Mouse (Mus musculus) forebrain, embryonic 16.5 days (tissue): ENCODE results near the gene Mettl1. TPM values are rescaled to one million over a fixed set of nuclear protein-coding genes. Genes with fewer than 3 reads are reported as not detected.
A peak's percentile ranks its signal among the peaks of the same experiment; 100 is the strongest.
"Not testable (repeated sequence)": the region's sequence is repeated elsewhere in the genome, so short reads cannot be mapped to it uniquely, and the experiment has no call there.

Experiments
- ATAC-seq: fragments of 200-750 bp; cut with Nextera tagmentation; 2 replicates; pipeline ENCODE4 v1.8.0; 2017; ENCODE audit warnings: mild to moderate bottlenecking, moderate library complexity
- H3K27ac ChIP-seq: fragments of 300-500 bp; sonication (generic); 2 replicates; pipeline ENCODE4 v1.5.1; 2014; ENCODE audit warnings: low read length, control low read depth
- H3K27me3 ChIP-seq: fragments of 300-500 bp; sonication (generic); replicated peaks from 2 replicates; pipeline ENCODE4 v1.6.1; 2014; ENCODE audit warnings: low read length; ENCODE audit not compliant: control insufficient read depth, insufficient read depth
- H3K36me3 ChIP-seq: fragments of 300-500 bp; sonication (generic); 2 replicates; pipeline ENCODE4 v1.6.1; 2014; ENCODE audit not compliant: control insufficient read depth, insufficient read depth
- H3K4me1 ChIP-seq: fragments of 300-500 bp; sonication (generic); replicated peaks from 2 replicates; pipeline ENCODE4 v1.6.1; 2014; ENCODE audit warnings: low read length; ENCODE audit not compliant: control insufficient read depth, insufficient read depth
- H3K4me2 ChIP-seq: fragments of 300-500 bp; sonication (generic); 2 replicates; pipeline ENCODE4 v1.6.1; 2014; ENCODE audit warnings: mild to moderate bottlenecking, low read length, control low read depth
- H3K4me3 ChIP-seq: fragments of 300-500 bp; sonication (generic); replicated peaks from 2 replicates; pipeline ENCODE4 v1.5.1; 2014; ENCODE audit warnings: mild to moderate bottlenecking, low read length, control low read depth
- H3K9ac ChIP-seq: fragments of 300-500 bp; sonication (generic); replicated peaks from 2 replicates; pipeline ENCODE4 v1.6.1; 2014; ENCODE audit warnings: low read depth, low read length, control low read depth
- H3K9me3 ChIP-seq: fragments of 300-500 bp; sonication (generic); 2 replicates; pipeline ENCODE4 v1.6.1; 2016; ENCODE audit warnings: low read length; ENCODE audit not compliant: control insufficient read depth
- WGBS: fragments of 180-500 bp; shearing (Covaris S2); extraction: QIAGEN DNeasy Blood & Tissue Kit; methylation state at CpG from one replicate; pipeline ENCODE4 v1.1.7; 2014; 5-methylcytosine and 5-hydroxymethylcytosine counted together
- polyA plus RNA-seq: library from polyadenylated mRNA; unstranded; fragments of >200 nt; fragmentation: Nextera tagmentation; extraction: Ambion mirVana; gene quantifications from 2 replicates; pipeline ENCODE4 v1.2.1, GENCODE M21; 2015

Mettl1 gene
- polyA plus RNA-seq, 1 experiment from 2014 or later: 23.0 TPM

DNA sequence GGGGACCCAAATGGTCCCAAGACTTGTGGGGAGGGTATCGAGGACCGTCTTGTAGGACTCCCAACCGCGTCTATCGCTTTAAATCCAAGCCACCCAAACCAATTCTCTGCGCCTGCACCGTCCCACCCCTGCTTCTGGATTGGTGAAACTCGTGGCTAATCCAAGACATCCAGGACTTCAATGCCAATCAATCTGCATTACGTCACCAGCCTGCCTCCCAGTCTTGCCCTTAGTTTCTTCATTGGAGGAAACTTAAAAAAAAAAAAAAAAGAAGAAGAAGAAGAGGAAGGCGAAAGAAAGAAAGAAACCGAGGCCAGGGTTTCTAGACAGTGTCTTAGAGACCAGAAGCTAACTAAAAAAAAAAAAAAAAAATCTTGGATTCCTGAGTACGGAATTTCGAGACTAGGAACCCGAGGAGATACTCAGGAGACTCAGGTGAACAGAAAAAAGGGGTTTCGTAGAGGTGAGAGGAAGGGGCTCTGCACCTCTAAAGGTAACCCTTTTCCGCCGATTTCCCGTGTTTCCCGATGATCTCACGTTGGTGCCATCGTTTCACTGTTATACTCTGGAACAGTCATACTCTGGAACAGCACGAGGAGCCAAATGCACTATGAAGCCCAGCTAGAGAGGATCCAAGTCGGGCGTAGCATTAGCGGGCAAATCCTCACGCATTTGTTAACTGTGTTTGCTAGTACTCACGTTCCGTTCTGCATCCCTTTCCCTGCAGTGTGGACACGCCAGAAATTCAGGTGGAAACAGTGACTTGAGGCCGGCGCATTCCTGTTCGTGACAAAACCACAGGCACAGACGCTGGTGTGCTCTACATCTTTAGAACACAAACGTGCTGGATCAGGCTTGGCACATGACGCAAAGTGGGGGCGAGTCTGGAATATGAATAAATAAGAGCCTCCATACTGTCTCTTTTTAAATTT is 29.2 kb downstream of the Mettl1 start, which contains the start of gene Tspan31:
Gene Tspan31, minus strand, starts transcription at position 75 of the 932 bp plus-strand sequence.
- Histone ChIP-seq H3K36me3 (peaks cover 29% of the 10 kb centered on the region), H3K4me2 (peak within 1 kb of the TSS; percentile 99), H3K27ac (peak within 1 kb of the TSS; percentile 93), H3K9ac (peak within 1 kb of the TSS; percentile 69), H3K4me3 (peak within 1 kb of the TSS; percentile 82), H3K27me3 (no peaks in the 10 kb centered on the region), H3K4me1 (peaks cover 25% of the 10 kb centered on the region), H3K9me3 (no peaks in the 10 kb centered on the region)
- ATAC-seq: peak; percentile 94
- WGBS: 1% methylated on average over 36 of the region's 36 CpGs

DNA sequence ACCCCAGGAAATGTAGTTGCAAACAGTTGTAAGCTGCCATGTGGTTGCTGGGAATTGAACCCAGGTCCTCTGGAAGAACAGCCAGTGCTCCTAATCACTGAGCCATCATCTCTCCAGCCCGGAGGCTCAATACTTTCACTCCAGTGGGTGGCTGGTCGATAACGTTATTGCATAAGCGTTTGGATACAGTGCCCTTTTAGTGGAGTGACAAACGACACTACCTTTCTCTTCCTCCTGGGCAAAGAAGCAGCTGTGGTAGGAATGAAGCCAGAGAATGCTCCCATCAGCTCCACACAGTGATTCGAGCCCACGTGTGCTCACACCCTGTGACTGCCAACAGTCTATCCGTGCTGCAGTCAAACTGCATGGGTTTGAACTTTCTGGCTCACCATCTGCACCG is 30.0 kb downstream of the Mettl1 start:
- Histone ChIP-seq H3K27ac (no peak overlapping the region; the same call in none of the 2 replicates), H3K9me3 (no peaks in the 10 kb centered on the region), H3K4me1 (peaks cover 25% of the 10 kb centered on the region), H3K4me3 (peak overlapping the region; percentile 82), H3K27me3 (no peaks in the 10 kb centered on the region), H3K9ac (peak overlapping the region; percentile 69), H3K4me2 (peak overlapping the region; percentile 99), H3K36me3 (peaks cover 22% of the 10 kb centered on the region)
- no peak for ATAC-seq
- 74% methylated on average over 9 of the region's 9 CpGs for WGBS

DNA sequence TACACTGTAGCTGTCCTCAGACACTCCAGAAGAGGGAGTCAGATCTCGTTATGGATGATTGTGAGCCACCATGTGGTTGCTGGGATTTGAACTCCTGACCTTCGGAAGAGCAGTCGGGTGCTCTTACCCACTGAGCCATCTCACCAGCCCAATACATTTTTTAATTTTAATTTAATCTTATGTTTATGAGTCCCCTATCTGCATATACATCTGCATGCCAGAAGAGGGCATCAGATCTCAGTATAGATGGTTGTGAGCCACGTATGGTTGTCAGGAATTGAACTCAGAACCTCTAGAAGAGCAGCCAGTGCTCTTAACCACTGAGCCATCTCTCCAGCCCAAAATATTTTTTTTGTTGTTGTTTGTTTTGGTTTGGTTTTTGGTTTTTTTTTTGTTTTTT is 31.1 kb downstream of the Mettl1 start:
- not testable (repeated sequence) for H3K9me3 ChIP-seq, H3K9ac ChIP-seq, H3K4me3 ChIP-seq, H3K27me3 ChIP-seq, H3K4me2 ChIP-seq, H3K27ac ChIP-seq, ATAC-seq
- Histone ChIP-seq H3K36me3 (peaks cover 13% of the 10 kb centered on the region), H3K4me1 (peaks cover 25% of the 10 kb centered on the region)
- WGBS: 81% methylated on average over 4 of the region's 4 CpGs

DNA sequence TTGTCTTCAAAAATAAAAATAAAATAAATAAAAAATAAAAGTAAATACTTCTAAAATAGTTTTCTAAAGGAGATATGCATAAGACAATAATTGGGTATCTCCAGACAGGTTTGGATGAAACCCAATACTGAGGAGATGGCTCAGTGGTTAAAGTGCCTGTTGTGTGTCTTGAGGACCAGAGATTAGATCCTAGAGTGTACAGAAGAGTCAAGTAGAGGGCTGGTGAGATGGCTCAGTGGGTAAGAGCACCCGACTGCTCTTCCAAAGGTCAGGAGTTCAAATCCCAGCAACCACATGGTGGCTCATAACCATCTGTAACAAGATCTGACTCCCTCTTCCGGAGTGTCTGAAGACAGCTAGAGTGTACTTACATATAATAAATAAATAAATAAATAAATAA is 31.8 kb downstream of the Mettl1 start:
- peaks cover 30% of the 10 kb centered on the region for H3K4me1 ChIP-seq
- not testable (repeated sequence) for ATAC-seq, H3K36me3 ChIP-seq, H3K9ac ChIP-seq, H3K4me3 ChIP-seq, H3K4me2 ChIP-seq, H3K27me3 ChIP-seq, H3K27ac ChIP-seq, H3K9me3 ChIP-seq
- WGBS: 75% methylated on average over 2 of the region's 2 CpGs

DNA sequence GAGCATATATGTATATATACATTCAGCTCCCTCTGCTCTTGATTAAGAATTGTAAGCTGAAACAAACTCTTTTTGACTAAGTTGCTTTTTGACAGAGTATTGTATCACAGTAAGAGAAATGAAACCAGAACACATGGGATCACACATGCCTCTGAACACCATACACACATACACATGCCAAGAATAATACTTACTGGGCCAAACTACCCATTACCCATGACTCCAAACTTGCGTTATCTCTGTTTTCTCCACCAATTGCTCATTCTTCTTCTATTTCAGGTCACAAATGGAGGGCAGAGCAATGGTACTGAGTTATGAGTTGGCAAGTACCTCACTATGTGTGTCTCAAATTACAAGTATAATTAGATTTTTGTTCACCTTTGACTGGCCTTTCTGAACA is 32.8 kb downstream of the Mettl1 start:
- Histone ChIP-seq H3K36me3 (no peaks in the 10 kb centered on the region), H3K4me1 (peaks cover 26% of the 10 kb centered on the region), H3K9ac (no peak overlapping the region), H3K4me2 (no peak overlapping the region), H3K27ac (no peak overlapping the region), H3K27me3 (no peaks in the 10 kb centered on the region), H3K9me3 (no peaks in the 10 kb centered on the region), H3K4me3 (no peak overlapping the region)
- WGBS: 78% methylated on average over 1 of the region's 1 CpGs
- no peak for ATAC-seq

DNA sequence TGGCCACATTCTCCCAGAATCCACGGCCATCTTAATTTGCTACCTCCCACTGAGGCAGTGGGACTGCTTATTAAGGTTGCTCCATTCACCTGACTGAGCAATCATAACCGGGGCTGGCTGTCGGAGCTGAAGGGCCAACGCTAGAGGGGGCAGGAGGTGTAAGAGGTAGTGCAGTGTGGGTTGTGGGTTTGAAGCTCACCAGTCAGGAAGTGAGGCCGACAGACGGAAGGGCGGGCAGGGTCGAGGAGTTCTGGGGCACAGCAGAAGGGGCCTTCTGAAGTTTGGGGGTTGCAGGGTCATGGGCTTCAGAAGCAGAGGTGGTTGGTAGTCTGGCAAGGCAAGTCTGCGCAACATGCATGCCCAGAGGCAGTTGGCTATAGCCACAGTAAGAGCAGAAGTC is 33.9 kb downstream of the Mettl1 start, which contains the start of gene Agap2:
Gene Agap2, plus strand, starts transcription at position 205 of the 400 bp plus-strand sequence.
- H3K27ac ChIP-seq: no peak within 1 kb of the TSS

DNA sequence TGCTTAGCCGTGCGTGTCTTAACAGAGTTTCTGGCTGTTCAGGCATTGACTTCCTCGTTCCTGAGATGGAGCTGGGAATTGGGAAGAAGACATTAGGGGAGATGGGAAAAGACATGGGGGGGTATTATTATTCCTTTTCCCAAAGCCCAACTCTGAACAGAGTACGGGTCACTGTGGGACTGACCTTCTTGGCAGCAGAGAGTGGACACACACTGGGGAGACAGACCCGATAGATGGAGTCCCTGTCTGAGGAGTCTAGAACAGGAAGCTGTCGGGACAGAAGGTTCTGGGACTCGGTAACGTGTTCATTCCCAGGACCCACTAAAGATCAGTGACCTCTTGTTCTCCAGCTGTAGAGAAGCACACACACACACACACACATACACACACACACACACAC is 34.4 kb downstream of the Mettl1 start:
- H3K27ac ChIP-seq: no peak overlapping the region
- H3K4me2 ChIP-seq: no peak overlapping the region
- peaks cover 29% of the 10 kb centered on the region for H3K4me1 ChIP-seq
- H3K27me3 ChIP-seq: peaks cover 7% of the 10 kb centered on the region
- H3K4me3 ChIP-seq: no peak overlapping the region
- H3K9me3 ChIP-seq: no peaks in the 10 kb centered on the region
- 73% methylated on average over 8 of the region's 8 CpGs for WGBS
- ATAC-seq: no peak
- H3K9ac ChIP-seq: no peak overlapping the region
- H3K36me3 ChIP-seq: no peaks in the 10 kb centered on the region

More for the DNA sequence above, 33.9 kb downstream of the Mettl1 start, which contains the start of gene Agap2:
- H3K4me1 ChIP-seq: peaks cover 24% of the 10 kb centered on the region
- no peak for ATAC-seq
- 61% methylated on average over 9 of the region's 9 CpGs for WGBS
- no peaks in the 10 kb centered on the region for H3K36me3 ChIP-seq
- no peak within 1 kb of the TSS for H3K4me2 ChIP-seq
- H3K27me3 ChIP-seq: peaks cover 1% of the 10 kb centered on the region
- no peaks in the 10 kb centered on the region for H3K9me3 ChIP-seq
- H3K4me3 ChIP-seq: no peak within 1 kb of the TSS
- H3K9ac ChIP-seq: no peak within 1 kb of the TSS

DNA sequence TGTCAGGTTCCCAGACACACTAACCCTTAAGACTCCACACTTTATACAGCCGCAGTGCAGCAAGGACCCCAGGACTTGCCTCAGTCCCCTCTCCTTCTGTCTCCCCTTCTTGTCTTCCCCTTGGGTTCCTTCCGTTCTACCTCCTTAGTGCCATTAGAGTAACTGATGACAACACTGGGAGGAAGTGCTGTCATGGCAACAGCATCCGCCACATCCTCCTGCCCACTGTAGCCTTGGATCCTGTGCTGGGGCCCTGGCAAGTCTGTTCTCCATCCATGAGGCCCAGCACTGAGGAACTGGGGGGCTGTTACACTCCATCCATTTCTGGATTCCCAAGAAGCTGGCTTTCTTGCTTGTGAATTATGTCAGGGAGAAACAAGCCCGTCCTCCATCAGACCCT is 34.9 kb downstream of the Mettl1 start:
- ATAC-seq: no peak
- Histone ChIP-seq H3K27ac (no peak overlapping the region), H3K27me3 (peaks cover 8% of the 10 kb centered on the region), H3K9me3 (no peaks in the 10 kb centered on the region), H3K4me3 (no peak overlapping the region), H3K9ac (no peak overlapping the region), H3K4me2 (no peak overlapping the region), H3K4me1 (peaks cover 29% of the 10 kb centered on the region), H3K36me3 (no peaks in the 10 kb centered on the region)
- 44% methylated on average over 4 of the region's 4 CpGs for WGBS

DNA sequence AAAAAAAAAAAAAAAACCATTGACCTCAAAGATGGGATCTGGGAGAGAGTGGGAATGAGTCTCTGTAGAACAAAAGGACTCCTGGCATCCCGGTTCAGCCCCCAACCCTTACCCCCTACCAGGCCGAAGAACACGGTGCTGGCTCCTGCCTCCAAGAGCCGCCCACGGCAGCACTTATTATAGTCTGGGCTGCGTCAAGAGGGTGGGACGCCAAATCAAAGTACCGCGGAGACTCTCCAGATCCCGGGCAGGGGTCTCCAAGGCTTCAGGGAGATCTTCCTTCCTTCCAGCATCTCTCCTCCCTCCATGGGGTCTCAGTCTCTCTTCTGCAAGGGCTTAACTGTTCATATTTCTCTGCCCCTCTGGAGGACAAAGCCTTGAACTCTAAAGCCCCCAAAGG is 36.3 kb downstream of the Mettl1 start:
- no peak for ATAC-seq
- H3K4me3 ChIP-seq: peak overlapping the region; percentile 29
- H3K36me3 ChIP-seq: no peaks in the 10 kb centered on the region
- H3K4me2 ChIP-seq: peak overlapping the region; percentile 88
- peaks cover 39% of the 10 kb centered on the region for H3K4me1 ChIP-seq
- H3K27ac ChIP-seq: peak overlapping the region; percentile 75
- H3K9ac ChIP-seq: peak overlapping the region; percentile 50
- 3% methylated on average over 10 of the region's 10 CpGs for WGBS
- no peaks in the 10 kb centered on the region for H3K9me3 ChIP-seq
- H3K27me3 ChIP-seq: peaks cover 8% of the 10 kb centered on the region
